Mouse (Mus musculus) 416B (cell line): ENCODE data around the gene Lrrc74b.
"Not testable (repeated sequence)": the region's sequence is repeated elsewhere in the genome, so short reads cannot be mapped to it uniquely, and the experiment has no call there.

Experiments used
- DNase-seq: peaks from one replicate; pipeline ENCODE4 v3.0.0; 2011; ENCODE audit warnings: low read depth

Gene Lrrc74b

DNA sequence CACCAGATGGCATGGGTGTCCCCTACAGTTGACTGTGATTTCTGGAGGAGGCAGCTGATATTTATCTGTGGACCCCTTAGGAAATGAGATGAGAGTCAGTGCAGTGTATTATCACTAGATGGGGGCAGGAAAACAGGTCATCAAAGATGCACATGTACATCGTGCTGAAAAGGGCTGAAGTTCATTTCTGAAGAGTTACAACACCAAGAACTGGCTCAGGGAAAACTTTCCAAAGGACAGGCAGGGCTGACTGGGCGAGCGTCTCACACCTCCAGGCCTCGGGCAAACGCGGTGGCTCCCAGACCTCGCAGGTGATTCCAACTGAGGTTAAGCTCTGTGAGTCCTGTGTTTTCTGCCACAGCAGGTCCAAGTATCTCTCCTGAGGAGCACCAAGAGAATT lies 8.2 kb downstream of the Lrrc74b start:
- no peak for DNase-seq

DNA sequence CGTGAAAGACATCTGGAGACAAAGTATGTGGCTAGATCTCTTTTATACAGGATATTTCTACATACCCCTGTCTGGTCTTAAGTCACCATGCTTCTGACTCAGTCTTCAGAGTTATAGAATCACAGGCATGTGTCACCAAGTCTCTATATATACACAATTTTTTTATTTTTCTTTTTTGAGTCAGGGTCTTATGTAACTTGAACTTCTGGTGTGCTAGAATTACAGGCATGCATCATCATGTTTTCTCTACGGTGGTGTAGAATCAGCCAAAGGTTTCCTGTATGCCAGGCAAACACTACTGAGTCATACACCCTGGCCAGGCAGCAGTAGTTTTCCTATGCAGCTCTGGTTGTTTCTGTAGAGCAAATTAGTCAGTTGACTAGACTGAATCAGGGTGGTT lies 18.4 kb downstream of the Lrrc74b start:
- peak; percentile 93 for DNase-seq

DNA sequence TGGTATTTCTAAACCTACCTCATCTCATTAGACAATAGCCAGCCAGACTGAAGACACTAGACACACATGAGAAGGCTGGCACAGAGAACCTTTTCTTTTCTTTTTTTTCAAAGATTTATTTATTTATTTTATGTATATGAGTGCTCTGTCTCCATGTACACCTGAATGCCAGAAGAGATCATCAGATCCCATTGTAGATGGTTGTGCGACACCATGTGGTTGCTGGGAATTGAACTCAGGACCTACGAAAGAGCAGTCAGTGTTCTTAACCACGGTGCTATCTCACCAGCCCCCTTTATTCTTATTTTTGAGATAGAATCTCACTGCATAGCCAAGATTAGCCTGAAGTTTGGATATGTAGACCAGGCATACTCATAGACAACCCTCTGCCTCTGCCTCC lies 24.5 kb downstream of the Lrrc74b start:
- DNase-seq = no peak

DNA sequence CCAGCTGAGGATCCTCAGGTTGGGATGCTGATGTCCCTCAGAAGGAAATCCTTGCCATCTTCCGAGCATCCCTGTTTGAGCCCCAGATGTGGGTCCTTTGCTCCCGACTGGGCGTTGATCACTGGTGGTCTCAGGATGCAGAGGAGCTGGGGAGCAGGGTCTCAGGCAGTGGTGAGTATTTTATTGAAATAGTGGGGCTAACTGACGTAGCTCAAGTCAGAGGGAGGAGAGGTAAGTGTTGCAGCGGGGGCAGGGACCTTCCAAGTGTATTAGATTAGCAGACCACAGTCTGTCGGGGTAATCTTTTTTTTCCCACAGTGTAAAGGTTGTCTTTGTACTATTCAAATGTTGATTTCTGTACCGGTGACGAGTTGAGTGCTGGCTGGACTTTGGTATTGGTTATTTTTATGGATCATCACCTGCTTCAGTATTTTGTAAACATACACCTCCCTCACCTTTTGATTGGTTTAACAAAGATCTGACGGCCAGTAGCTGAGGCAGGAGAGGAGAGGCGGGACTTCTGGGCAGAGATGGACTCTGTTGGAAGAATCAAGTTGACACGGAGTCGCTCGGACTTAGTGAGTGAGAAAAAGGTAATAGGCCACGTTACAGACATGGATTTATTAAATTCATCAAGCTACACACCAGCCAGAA lies 28.2 kb downstream of the Lrrc74b start:
- no peak for DNase-seq

DNA sequence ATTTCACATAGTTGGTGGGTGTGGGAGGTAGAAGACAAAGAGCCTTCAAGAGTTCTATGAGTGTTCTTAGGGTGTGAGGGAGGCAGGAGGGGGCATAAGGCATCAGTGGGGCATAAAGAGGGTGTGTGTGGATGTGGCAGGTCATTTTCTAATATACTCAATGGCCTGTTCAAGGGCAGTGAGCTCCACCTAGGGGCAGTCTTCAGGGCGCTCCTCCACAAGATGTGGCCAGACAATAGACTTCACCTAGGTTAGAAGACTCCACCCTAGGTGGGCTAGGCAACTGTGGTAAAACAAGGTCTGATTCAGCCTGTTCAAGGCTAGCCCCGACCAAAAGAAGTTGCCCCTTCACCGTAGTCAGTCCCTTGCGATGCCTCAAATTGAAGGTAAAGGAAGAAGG lies 28.8 kb downstream of the Lrrc74b start:
- DNase-seq = peak; percentile 78

DNA sequence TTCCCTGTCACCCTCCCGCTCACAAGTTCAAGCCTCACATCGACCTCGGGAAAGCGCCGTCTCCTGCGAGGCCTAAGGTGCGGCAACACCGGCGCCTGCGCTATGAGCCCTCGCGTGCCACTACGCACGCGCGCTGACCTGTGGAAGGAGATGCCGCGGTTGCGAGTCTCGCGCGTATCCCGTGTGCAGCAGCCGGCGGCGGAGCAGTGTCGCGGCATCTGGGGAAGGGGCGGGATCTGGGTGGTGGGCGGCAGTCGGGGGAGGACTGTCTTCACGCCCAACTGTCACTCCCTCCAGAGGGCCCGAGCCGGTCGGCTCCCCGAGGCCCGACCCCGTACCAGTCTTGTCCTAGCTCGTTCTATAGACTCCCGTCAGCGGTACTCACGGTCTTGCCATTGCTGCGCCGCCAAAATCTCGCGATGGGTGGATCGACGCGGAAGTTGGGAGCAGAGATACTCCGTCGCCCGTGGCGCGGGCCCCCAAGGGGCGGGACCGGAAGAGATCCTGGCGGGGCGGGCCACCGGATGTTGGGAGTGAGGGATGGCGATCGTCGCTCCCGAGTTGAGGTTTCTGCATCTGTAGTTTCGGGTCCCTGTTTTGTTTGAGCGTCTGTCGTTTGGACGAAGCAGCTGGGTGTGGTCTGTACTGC lies 30.3 kb downstream of the Lrrc74b start, which contains the start of gene Thap7:
Gene Thap7 (minus strand): TSS at position 497 of the 649 bp plus-strand sequence.
- DNase-seq = peak; percentile 97

DNA sequence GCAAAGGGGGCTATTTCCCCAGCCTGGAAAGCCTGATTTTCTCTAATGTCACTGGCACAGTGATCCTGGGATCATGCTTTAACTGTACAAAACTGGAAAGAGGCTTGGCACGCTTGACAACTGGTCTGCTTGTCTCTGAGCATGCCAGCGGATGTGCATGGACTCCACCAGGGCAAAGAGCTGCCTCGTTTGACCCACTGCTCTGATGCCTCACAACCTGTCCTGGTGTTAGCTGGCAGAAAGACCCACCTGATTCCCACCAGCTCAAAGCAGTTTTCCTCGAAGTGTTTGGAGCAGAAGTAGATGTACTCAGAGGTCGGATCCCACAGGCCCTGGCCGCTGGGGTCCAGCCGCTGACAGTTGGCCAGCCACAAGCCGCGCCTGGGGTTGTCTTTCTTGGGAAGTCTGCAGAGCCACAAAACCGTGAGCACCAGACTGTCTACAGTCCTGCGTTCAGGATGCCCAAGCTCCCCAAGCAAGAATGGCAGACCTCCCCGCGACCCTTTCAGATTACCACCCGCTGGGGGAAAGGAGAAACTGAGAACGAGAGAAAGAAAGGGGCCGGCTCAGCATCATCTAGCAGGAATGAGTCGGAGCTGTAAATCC lies 31.0 kb downstream of the Lrrc74b start:
- no peak for DNase-seq

DNA sequence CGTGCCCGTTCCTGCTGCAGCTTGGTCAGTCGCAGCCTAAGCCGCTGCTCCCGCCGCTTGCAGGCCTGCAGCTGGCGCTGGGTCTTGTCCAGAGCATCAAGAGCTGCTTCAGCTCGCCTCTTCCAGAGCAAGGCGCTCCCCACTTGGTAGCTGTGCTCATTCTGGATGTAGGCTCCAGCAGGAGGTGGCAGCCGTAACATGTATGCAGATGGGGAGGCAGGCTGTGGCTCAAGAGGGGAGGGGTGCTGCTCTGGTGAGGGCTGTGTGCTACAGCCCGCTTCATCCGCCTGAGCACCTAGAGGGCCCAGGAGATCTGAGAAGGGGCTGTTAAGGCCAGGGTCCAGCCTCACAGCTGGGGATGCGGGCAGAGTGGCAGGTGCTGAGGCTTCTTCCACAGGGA lies 32.8 kb downstream of the Lrrc74b start:
- no peak for DNase-seq

DNA sequence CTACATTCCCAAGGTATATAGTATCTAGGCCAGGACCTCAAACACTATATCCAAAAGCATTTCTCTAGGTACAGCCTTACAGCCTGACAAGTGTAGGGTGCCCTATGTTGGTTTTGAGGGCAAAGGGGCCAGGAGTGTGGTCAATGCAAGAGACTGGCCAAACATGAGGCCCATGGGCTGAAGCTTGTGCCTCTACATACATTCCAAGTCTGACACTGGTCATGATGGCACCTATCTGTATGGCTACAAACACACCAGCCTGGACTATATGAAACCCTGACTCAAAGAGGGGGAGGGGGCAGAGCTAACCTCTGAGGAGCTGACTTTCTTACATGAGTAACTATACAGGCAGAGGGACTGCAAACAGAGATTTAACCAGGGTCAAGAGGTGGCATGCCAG lies 33.4 kb downstream of the Lrrc74b start:
- no peak for DNase-seq

DNA sequence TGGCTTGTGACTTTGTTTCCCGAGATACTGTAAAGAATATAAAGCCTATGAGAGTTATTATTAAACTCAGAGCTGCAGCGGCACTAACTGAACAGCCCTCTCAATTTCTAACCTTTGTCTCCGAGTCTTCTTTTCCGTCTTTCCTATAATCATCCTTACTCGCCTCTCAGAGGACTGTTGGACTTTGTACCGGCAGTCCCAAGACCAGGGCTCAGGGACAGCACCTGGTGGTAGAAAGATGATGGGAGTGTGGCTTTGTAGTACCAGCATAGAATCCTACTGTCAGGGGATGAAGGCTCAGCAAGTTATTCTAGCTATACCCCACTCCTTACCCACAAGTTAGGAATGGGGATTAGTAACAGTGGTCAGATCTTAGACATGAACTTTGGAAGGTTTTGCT lies 34.8 kb downstream of the Lrrc74b start:
- DNase-seq = no peak

DNA sequence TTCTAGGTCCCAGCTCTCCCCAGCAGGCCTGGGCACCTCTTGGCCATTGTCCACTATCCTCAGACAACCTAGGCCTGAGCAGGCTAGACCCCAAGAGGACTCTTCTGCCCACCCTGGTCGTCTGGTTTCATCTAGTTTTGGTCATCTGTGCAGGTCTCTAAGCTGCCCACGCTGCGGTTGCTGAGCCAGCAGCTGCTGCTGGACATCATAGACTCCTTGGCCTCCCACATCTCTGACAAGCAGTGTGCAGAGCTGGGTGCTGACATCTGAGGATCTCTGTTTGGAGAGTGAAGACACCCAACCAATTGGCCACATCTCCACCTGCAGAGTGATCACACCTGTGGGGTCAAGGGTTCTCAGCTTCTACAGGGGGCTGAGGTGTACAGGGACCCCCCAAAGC lies 35.5 kb downstream of the Lrrc74b start:
- no peak for DNase-seq

DNA sequence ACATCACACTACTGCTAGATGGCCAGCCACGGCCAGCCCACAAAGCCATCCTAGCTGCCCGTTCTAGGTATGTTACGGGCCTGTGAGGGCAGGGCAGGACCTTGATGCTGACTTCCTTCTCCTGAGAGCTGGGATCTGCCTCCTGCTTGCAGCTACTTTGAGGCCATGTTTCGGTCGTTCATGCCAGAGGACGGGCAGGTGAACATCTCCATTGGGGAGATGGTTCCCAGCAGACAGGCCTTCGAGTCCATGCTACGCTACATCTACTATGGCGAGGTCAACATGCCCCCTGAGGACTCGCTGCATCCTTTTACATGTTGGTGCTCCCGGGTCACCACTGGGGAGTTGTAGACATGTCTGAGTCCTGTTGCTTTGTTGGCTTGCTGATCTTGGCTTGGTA lies 36.9 kb downstream of the Lrrc74b start:
- DNase-seq = no peak

DNA sequence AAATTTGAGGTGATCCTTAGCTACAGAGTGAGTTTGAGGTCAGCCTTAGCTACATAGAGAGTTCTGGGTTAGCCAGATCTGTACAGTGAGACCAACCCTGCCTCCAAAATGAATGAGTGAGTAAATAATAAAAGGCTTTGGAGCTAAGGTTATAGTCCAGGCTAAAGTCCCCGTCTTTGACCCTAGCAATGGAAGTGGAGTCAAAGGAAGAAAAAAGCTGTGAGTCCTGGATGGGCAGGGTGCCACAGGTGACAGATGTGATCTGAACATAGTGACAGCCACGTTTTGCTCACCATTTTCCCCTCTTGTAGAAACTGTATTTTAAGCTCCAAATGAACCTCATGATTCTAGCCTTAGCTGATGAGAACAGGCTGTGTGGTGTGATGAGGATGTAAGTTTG lies 42.1 kb downstream of the Lrrc74b start:
- no peak for DNase-seq

DNA sequence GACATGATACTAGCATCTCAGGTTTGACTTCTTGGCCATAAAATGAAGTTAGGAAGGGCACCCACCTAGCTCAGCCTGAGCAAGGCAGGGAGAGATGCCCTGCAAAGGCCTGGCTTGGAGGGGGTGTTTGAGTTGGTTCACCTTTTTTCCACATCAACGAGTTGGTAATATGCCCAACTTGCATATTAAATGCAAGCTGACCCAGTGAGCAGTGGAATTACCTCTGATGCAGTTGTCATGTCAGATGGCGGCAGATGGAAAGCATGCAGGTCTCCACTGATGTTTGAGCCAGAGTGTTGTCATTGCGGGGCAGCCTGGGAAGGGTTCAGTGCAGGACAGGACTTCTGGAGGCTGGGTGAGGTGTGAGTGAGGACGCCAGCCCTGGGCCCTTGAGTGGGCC lies 49.6 kb downstream of the Lrrc74b start:
- no peak for DNase-seq

DNA sequence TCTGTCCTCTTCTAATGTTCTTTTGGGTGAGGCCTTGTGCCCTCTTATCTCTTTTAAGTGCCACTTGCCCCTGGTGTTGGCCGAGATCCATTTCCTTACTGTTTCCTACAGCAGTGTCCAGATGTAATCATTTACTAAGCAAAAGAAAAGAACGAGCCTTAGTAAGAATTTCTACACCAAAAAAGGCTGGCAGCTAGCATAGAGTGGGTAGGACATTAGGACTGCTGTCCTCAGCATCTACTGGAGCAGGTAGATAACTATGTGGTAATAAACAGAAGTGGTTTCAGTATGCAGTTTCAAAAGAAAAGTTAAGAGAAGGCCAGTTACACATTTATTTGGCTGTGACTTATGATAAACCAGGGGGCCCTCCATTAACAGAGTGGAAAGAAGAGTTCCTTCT lies 50.4 kb downstream of the Lrrc74b start:
- DNase-seq = no peak

DNA sequence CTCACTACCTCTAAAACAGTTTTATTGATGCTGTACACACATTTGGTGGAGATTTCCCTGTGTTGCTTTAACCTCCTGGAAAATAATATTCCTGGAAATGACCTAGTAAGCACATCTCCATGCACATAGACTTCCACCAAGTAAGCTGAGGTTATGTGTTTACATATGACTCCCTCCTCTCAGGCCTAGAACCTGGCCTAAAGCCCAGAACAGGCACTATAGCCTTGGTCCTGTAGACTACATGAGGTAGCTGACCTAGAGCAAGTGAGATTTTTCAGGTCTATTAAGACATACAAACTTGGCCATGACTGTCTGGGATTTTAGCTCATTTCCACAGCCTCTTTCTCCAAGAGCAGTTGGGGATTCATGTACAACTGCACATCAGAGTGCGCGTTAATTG lies 50.9 kb downstream of the Lrrc74b start:
- no peak for DNase-seq

DNA sequence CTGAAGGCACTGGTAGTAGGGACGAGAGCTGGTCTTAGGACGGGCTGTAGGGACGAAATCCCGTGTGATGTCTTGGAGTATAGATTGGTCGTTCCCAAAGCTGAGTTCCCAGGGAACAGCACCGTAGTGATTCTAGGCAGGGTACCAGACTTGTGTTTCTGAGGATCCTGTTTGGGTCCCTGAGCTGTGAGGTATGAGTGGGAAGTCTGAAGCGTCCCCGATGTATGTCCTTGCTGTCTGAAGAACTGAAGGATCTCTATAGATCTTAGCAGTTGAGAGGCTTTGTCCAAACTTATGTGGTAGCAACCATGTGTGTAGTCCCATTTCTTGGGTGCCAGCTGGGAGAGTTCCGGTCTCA lies 51.8 kb downstream of the Lrrc74b start:
- no peak for DNase-seq

DNA sequence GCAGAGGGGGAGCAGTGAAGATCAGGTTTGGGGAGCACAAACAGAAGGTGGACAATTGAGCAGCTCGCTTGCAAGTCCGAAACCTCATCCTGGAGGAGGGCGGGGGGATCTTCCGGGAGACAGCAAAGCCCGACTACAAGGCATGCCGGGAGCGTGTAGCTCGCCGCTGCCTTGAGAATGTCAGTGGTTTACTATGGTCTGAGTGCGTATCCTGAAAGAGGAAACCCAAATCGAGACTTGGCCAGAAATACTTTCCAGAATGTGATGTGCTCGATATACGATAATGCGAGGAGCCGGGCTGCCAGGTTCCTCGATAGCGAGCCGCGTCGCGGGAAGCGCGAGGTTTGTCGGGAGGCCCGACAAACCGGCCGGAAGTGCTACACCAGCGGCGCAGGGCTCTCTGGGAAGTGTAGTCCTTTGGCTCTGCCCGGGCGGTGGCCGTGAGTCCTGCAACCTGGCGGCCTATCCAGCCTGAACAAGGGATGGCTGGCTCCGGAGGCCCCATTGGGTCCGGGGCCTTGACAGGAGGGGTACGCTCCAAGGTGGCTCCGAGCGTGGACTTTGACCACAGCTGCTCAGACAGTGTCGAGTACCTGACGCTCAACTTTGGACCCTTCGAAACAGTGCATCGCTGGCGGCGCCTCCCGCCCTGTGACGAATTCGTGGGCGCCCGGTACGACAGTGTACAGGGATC lies 52.4 kb downstream of the Lrrc74b start, which contains the start of gene Lztr1:
Gene Lztr1 (plus strand): TSS at position 143 of the 694 bp plus-strand sequence.
- peak; percentile 95 for DNase-seq

DNA sequence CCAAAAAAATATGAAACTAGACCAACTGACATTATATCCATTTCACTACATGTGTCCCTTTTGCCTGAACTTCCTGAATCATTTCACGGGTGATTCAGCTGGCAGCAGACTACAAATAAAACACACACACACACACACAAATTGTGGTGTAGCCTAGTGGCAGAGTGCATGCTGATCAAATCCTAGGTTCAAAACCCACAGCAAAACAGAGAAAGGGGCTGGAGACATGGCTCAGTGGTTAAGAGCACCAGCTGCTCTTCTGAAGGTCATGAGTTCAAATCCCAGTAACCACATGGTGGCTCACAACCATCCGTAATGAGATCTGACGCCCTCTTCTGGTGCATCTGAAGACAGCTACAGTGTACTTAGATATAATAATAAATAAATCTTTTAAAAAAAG lies 53.0 kb downstream of the Lrrc74b start:
- DNase-seq = not testable (repeated sequence)

DNA sequence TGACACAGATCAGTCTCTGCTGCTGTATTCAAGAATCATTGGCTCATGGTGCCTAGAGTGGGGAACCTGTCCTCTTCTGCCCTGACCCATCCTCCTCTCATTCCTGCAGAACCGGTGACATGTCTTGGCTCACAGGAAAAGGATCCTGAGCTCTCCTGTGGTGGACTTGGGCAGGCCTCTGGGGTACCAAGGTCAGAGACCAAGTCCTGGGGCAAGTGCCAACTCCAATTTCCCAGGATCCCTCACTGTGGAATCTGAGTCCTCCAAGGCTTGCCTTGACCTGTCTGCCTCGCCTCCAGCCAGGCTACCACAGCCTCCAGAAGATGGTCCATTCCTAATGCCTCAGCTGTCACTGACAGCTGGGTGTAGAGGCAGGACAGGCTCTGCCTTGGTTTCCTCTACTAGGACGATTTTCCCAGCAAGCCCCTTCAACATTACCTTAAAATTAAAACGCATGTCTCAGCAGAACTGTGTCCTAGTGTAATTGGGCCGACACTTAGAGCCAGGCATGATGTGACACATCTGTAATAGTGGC lies 54.0 kb downstream of the Lrrc74b start:
- DNase-seq = no peak

DNA sequence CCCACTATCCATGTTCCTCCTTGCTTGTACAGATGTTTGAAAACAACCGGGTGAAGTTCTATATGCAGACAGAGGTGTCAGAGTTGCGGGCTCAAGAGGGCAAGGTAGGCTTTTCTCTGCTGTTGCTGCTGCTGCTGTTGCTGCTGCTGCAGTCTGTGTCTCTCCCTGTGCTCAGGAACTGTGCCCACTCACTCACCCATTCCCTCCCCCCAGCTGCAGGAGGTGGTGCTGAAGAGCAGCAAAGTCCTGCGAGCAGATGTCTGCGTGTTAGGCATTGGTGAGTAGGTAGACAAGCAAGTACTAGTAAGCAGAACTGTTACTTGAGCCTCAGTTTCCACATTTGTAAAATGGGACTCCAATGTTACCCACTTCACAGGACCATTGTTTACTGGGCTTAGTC lies 58.4 kb downstream of the Lrrc74b start:
- no peak for DNase-seq

DNA sequence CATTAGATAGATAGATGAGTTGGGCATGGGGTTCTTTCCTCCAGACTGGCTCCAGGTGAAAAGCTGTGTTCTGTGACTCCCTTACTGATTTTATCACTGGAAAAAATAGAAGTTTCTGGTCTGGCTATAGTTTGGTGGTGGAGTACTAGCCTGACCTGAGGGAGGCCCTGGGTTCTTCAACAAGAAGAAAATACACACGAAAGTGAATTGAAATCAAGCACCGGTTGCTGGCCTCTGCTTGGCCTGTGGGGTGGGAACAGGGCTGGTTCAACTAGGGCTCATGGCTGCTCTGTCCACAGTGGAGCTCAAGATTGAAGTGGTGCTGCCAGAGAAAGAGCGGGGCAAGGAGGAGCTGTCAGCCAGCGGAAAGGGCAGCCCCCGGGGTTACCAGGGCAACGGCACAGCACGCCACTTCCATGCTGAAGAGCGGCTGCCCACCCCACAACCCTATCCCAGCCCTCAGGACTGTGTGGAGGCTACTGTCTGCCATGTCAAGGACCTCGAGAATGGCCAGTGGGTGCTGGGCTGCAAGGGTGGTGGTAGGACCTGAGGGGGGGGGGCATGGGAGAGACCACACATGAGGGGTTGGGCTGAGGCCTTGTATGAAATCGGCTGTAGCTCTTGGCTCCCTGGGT lies 61.7 kb downstream of the Lrrc74b start:
- no peak for DNase-seq
